Mouse (Mus musculus) left cerebral cortex, adult 11 months (tissue): Measurements from ENCODE around the gene Nadk.
"Not testable (repeated sequence)": the region's sequence is repeated elsewhere in the genome, so short reads cannot be mapped to it uniquely, and the experiment has no call there.

Experiments used
- DNase-seq: peaks from one replicate; pipeline ENCODE4 v3.0.0; 2022; ENCODE audit warnings: low spot score

Gene Nadk

DNA sequence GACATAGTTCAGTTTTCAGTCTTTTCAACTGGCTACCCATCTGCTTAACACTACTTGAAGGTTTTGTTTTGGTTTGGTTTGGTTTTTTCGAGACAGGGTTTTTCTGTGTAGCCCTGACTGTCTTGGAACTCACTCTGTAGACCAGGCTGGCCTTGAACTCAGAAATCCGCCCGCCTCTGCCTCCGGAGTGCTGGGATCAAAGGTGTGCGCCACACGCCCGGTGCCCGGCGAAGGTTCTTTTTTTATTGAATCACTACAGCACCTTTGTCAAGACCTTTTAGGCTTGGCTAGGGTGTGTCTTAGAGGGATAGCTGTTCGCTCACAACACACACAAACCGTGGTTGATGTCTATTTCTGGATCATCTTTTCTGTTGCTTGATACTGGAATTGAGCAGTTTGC lies 8.1 kb downstream of the Nadk start:
- not testable (repeated sequence) for DNase-seq

DNA sequence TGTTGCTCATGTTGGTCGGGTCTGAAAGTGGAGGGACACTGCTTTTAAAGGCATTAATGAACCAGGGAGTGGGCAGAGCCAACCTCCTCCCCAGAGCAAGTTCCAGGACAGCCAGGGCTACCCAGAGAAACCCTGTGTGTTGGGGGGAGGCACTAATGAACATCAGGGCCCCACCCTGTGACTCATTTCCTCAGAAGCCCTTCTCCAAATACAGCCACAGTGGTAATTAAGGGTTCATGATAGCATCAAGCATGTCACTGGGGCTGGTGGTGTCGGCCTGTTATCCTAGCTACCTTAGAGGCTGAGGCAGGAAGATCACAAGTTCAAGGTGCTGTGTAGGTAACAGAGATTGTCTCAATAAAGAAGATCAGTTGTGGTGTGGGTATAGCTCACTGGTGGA lies 9.3 kb downstream of the Nadk start:
- no peak for DNase-seq

DNA sequence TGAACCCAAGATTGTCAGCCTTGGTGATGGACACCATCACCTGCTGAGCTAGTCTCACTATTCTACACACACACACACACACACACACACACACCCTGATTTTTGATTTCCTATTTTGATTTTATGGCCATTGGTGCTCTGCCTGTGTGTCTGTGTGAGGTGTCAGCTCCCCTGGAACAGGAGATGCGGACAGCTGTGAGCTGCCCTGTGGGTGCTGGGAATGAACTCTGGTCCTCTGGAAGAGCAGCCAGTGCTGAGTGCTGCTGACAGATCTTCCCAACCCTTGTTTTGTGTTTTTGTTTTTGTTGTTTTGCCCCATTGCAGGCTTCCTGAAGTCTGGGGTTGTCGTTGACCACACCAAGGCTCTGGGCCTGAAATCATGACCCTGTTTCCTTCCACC lies 11.0 kb downstream of the Nadk start:
- no peak for DNase-seq

DNA sequence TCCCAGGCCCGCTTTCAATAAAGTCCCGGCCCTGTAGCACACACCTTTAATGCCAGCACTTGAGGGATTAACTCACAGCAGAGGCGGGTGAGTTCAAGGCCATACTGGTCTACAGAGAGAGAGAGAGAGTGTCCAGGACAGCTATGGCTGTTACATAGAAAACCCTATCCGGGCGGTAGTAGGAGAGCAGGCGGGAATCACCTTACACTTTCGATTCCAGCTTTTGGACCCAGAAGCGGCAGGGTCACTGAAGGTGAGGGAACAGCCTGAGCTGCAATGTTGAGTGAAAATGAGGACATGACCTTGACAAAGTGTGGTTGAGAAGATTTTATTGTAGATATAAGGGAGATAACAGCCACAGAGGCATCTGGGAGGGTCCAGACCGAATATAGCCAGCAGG lies 11.7 kb downstream of the Nadk start:
- DNase-seq, result no peak

DNA sequence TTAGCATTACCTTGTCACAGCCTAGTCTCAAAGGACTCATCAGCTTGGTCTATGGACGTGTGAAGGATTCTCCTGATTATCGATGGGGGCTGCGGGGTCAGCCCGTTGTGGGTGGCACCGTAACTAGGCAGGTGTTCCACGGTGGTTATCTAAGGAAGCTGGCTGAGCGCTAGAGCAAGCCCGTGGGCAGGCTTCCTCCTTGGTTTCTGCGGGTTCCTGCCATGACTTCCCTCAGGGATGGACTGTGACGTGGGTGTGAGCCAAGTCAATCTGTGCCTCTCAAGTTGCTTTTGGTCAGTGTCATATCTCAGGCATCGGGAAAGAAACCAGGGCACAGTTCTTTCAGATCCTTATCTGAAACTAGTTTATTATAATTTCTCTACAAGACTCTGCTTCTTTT lies 12.8 kb downstream of the Nadk start:
- no peak for DNase-seq

DNA sequence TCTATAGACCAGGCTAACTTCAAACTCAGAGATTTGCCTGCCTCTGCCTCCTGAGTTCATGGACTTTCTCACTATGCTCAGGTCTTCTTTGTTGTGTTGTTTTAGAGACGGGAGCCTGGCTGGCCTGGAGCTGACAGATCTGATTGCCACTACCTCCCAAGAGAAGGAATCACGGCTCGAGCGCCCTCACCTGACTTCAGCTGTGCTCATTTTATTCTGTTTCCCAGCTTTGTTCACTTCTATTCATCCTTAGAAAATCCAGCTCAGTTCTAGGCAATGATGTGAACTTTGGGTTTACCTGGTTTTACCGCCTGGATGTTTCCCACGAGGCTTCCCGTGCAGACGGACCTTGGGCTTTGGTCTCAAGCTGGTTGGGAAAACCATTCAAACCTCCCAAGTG lies 13.3 kb downstream of the Nadk start:
- no peak for DNase-seq

DNA sequence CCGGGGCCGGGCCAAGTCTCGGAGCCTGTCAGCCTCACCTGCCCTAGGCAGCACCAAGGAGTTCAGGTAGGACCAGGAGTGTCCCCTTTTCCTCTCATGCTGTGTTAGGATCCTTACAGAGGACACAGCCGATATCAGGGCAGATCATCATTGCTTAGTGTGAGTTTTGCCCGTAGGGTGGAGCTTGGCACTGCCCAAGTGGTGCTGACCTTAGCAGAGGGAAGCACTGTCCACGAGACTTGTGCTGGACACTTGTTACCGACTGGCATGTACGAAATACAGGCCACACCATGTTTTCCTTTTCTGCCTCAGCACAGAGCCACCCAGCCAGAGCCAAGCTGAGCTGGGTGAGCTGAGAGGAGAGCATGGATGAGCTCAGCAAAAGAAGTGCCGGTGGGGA lies 15.0 kb downstream of the Nadk start:
- DNase-seq, result no peak

DNA sequence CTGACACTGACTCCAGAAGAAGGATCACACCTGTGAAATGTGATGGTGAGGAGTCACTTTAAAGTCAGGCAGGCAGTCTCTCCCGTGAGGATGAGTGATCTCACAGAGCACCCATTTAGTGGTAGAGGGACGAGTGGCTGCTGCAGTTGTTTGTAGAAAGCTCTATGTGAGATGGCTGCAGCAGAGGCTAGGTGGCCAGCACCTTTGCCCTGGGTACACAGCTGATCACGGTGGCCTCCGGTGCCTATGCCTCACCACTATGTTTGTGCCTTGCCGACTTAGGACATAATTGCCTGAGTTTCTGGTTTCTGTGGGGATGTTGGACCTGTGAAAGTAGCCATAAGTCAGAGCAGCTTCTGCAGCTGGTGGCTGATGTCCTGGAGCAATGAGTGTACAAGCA lies 15.6 kb downstream of the Nadk start:
- DNase-seq, result no peak

DNA sequence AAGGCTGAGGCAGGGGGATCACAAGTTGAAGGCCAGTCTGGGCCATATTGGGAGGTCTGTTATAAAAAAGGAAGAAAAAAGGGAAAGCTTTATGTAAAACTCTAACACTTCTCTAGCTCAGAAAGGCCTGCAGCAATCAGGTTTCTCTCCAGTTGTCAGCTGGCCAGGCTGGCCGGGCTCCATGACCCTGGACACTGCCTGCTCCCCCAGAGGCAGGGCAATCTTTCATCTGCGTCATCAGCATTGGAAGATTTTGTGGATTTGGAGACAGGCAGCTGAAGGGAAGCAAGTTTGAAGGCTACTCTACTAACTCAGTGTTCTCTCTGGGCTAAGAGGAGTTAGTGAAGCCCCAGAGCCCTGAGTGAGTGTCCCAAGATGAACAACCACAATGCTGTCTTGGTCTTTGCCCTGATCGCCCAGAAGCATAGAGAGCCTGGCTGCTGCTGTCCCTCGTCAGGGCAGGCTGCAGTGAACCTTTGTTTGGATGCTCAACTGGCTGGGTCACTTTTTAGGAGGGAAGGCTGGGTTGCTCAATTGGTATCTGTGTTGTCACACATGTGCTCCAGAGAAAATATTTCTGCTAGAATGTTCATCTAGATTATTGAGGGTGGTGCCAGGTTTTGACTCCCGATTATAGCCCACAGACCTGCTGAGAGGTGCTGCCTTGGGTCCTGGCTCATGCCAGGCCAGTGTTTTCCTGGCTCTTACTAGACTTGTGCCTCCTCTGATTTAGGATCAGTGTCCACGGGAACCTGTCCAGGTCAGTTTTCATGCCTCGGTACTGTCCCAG lies 16.4 kb downstream of the Nadk start:
- no peak for DNase-seq

DNA sequence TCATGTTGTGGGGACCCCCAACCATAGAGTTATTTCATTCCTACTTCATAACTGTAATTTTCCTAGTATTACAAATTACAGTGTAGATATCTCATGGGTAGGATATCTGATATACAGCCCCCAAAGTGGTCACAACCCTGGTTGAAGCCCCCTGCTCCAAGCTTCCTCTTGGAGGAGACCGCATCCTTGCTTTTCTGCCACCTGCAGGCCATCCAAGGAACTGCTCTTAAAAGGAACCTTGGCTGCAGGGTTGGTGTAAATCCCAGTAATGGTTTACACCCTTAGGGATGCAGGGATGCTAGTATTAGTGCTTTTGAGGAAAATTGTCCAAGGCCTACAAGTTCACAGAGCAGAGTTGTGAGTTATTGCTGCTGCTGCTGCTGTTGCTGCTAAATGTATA lies 18.2 kb downstream of the Nadk start:
- no peak for DNase-seq

DNA sequence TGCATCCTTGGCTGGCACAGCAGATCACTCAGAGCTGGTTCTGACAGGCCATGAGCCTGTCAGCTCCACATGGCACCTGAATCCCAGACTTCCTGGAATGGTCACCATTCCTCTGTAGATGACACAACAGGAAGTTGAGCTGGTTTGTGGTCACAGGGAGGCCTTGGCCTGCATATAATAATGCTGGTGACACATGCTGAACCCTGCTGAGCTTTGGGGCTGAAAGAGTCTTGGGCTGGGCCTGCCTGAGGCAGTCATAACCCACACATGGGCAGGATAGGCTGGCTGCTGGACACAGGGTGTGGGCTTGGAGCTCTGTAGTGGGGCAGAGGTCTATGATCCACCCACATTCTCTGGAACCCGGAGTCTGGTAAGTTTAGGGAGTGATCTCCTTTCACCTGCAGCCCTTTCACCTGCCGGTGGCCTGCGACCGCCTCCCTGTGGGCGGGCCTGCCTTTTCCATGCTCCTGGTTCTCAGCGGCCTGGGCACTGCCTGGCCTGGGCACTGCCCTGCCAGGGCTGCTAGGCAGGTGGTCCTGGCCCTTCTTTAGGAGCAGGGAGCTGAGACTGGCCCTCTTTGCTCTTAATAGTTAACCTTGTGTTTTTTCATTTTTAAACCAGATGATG lies 20.2 kb downstream of the Nadk start:
- DNase-seq, result no peak

DNA sequence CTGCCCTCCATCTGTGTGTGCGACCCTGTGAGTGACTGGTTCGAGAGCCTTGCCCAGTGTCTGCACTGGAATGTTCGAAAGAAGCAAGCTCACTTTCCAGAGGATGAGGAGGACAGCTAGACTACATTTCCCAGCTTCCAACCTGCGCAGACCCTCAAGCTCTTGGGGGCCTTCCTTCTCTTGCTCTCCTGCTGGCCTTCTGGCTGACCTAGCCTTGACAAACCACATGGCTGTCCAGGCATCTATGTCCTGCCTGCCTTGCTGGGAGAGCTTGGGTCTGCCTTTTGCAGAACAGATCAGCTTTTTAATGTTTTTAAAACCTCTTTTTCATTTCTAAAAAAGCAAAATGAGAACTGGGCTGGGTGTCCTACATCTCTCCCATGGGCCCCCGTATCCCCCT lies 27.2 kb downstream of the Nadk start:
- no peak for DNase-seq

DNA sequence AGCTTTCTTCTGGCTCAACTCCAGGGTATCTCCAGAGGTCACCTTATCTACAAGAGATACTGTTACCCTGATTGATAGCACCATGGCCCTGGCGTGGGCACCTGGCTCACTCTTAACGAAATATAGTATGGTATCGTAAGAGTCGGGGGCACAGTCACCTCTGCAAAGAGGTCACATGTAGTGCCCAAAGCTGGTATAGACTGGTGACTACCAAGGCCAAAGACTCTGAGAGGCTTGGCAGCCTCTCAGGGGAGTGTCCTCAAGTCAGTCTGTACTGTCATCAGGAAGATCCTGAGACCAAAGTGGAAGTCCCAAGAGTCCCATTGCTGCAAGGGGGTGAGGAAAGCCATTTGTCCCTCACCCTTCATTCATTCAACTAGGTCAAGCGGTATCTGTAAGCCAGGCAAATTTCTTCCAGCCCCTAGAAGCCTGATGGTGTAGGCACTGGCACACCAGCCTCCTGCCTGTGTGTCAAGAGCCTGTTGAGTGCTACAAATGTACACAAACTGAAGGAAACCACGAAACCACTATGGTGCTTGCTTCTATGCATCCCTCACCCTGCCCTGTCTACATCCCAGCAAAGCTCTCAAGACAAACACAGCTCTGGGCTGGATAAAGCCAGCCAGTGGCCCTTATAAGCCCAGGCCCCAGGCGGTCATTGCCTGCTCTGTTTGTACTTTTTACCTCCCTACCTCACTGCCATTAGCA lies 29.0 kb downstream of the Nadk start:
- no peak for DNase-seq

DNA sequence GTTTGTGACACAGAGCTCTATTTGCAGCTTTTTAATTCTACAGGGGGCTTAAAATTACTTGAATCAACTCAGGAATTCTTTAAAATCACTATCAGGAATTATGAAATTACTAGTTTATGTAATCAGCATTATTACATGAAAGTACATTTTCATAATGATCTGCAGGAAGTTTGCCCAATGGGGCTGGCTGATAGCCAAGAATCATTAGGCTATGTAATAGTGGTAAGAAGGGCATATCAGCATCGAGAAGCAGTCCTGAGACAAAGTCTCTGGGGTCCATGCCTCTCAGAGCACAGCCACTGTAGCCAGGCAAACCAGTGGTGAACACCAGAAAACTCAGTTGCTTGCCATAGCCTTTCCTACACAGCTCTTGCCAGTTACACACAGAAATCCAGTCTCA lies 31.6 kb downstream of the Nadk start:
- no peak for DNase-seq

DNA sequence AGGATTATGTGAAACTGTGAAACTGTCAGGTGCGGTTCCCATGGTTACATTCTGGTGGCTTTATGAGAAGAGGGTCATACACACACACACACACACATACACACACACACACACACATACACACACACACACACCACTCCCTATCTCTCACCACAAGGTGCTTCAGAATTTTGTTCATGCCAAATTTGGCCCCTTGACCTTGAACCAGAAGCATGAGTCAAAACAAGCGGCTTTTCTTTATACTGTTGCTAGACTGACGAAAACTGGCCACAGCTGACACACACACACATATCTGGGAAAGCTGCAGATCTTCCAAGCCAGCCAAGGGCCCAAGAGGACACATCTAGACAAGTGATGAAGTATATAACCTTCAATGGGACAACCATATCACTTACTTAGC lies 33.6 kb downstream of the Nadk start:
- DNase-seq, result no peak

DNA sequence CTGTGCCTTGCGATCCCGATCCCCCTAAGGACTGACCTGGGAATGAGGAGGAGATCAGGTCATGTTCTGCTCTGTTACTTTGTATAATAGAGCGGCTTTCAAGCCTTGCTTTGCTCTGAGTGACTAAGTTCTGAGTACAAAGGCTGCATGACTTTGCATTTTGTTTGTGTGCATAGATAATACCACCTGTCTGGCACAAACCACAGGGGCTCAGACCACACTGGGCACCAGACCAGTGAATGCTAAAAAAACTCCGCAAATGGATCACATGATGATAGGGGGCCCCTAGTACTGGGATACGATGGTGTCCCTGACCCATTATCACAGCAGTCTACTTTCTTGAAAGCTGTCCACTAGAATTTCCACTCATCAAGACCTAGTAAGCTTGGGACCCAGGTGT lies 34.4 kb downstream of the Nadk start:
- DNase-seq, result no peak

DNA sequence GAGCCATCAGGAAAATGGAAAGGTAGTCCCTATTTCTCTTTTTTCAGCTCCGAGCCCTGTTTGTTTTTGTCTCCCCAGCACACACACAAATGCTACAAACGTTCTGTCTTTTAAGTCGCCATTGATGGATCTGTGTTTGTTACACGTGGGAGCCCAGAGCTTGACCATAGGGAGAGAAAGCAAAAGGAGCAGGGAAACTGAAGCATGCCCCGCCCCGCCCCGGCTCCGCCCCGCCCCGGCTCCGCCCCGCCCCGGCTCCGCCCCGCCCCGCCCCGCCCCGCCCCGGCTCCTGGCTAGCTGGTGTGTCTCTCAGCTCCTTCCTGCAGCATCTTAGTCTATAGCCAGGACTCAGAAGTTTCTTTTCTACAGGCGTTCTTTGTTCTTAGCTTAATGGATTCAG lies 36.4 kb downstream of the Nadk start:
- no peak for DNase-seq

DNA sequence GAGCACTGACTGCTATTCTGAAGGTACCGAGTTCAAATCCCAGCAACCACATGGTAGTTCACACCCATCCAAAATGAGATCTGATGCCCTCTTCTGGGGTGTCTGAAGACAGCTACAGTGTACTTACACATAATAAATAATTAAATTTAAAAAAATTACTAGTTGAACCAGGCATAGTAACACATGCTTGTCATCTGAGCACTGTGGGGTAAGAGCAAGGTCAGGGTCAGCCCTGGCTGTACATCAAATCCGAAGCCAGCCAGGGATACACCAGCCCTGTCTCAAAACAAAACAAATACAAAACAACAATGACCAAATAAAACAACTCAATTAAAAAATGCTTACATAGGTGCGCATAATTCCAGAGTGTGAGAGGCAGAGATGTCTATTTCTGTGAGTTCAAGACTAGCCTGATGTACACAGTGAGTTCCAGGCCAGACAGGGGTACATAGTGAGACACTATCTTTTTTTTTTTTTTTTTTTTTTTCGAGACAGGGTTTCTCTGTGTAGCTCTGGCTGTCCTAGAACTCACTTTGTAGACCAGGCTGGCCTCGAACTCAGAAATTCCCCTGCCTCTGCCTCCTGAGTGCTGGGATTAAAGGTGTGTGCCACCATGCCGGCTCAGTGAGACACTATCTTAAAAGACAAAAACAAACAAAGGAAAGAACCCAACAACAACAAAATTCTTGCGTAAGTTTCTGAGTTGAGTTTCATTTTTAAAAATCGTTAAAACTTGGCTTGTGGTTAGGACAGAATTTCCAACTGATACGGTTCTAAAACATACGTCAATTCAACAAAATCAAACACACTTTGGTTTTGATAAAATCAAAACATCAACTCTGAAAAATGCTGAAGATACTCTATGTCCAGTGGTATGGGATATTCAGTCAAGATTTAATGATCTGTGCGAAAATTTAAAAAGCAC lies 38.0 kb downstream of the Nadk start:
- no peak for DNase-seq

DNA sequence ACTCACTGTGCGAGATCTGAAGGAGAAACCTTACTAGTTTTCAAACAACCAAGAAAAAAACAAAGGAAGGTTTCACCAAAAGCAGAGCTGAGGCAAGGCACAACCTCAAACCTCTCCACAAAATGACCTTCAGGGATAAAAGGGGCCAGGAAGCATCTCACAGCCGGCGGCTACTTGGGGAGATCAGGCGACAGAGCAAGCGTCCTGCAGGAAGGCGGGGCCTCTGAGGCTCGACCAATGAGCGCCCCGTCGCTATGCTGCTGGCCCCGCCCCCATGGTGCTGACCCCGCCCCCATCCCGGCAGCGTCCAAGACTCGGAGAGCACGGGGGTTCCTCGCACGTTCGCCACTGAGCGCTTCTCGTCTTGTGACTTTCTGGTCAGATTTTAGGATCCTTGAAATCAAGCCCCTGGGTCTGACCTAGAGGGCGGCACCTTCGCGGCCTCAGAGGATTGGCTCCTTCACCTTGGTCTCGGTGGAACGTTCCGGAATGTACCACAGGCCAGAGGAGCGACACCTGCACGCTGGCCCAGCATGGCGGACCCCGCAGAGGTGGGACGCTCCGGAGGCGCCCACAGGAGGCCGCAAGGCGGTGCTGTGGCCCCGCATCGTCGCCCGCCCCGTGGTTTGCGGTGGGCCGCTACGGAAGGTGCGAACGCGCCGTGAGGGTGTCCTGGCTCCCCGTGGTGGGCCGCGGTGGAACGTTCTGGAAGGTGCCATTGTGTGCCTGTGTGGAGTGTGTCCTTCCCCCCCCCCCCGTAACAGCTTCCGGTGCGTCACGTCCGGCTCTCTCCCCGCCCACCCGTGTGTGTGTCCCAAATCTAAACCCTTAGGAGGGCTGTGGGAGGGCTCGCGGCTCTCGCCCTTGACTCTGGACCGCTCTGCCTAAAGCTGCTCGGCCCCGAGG lies 39.2 kb downstream of the Nadk start, which contains the start of gene Slc35e2:
Gene Slc35e2, plus strand, starts transcription at position 326 of the 906 bp plus-strand sequence.
- DNase-seq, result peak; percentile 92

DNA sequence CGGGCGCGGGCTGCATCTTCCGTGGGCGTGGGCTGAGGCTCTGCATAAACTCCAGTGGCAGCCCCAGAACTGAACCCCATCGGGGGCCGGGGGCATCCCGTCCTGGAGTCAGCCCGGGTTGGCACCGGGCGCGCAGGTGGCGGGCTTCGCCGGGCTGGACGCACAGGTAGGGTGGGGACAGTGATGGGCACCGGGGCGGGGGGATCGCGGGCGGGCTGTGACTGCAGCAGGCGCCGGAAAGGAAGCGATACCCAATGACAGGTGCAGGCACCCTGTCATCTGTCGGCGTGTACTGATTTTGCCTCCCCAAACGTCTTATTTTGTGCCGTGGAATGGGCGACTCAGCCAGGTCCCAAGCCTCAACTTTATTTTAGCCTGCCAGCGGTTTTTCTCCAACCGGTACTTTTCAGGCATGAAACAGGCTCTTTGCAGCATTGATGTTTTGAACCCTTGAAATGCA lies 39.8 kb downstream of the Nadk start:
- DNase-seq, result no peak

DNA sequence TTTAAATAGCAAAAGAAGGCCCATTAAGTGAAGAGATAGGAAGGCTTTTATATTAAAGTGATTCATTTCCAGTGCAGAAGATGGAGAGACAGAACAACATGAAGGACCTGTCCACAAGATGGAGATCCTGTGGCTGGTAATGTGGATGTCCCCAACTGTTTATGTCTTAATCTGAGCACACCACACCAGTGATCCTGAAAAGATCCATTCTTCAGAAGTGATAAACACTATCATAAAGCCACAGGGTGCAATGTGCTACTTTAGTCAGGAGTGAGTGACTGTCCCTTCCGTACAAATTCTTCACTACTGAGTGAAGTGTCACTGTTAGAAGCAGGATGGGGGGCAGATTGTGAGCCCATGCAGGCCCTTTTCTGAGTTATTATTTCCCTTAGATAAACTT lies 40.6 kb downstream of the Nadk start:
- DNase-seq, result no peak
